Mouse (Mus musculus) gastrocnemius, postnatal 25 days (tissue): ENCODE results near the gene F2. TPM values are rescaled to one million over a fixed set of nuclear protein-coding genes. Genes with fewer than 3 reads are reported as not detected.

Experiments
- total RNA-seq, 2 experiments: library from RNA; stranded (reverse); gene quantifications; 1 replicate in 1 of 2; 2 replicates in 1 of 2; pipeline ENCODE4 v1.2.3; 2021

The F2 gene
- total RNA-seq, 2 experiments from 2014 or later: 0.26 TPM; not detected in 1

Other genes starting within 250 kb of the F2 start
- gene 1110051M20Rik, start 191.7 kb downstream of the F2 start, total RNA-seq: 10 to 100 TPM; 12.6 to 13.6 TPM
- 10 to 100 TPM in 1 of 2 experiments, 1 to 10 TPM in 1; 8.9 to 12.1 TPM for gene Lrp4, start 178.9 kb downstream of the F2 start, total RNA-seq
- 10 to 100 TPM; 27.0 TPM for gene Ckap5, start 109.7 kb downstream of the F2 start, total RNA-seq
- gene Zfp408, start 13.4 kb upstream of the F2 start, total RNA-seq: 1 to 10 TPM; 2.2 to 3.7 TPM
- 1 to 10 TPM; 7.6 to 9.7 TPM for gene Arhgap1, start 13.4 kb upstream of the F2 start, total RNA-seq
- gene Atg13, start 74.2 kb upstream of the F2 start, total RNA-seq: 10 to 100 TPM; 23.4 to 24.4 TPM
- gene Harbi1, start 74.4 kb upstream of the F2 start, total RNA-seq: 1 to 10 TPM; 3.4 TPM
- 10 to 100 TPM; 12.6 to 13.0 TPM for gene Ambra1, start 93.7 kb upstream of the F2 start, total RNA-seq